In genomic region chr4:118297844-118298243, GRCm38 (mm10) we compare ENCODE assay signal across 11 mouse cellular contexts. TPM values are rescaled to one million over a fixed set of nuclear protein-coding genes. Genes with fewer than 3 reads are reported as not detected.
DNase-seq lines count a peak whose midpoint lies in the region; ATAC-seq and TF ChIP-seq lines count a peak whose summit lies in the region.
"Had no signal": no experiment of that assay in that cellular context is flagged by ENCODE, and none has a peak within 500 bp of the region (broad histone marks: within the 10 kb centered on the region; RNA-seq: fewer than 3 reads in every experiment).

No protein-coding gene starts in this region.

- no peak overlapping the region for H3K27ac ChIP-seq in heart, embryonic 11.5 days (ENCODE audit: low read depth, low read length)
- peak overlapping the region; percentile 39 for H3K27ac ChIP-seq in midbrain, embryonic 10.5 days (replicated peaks)
- H3K27ac ChIP-seq in midbrain, embryonic 15.5 days, result no peak overlapping the region
- H3K27ac ChIP-seq in hindbrain, embryonic 13.5 days, result 0 out of 2 replicates have a peak overlapping the region, but pooled peaks have one; percentile 30
- peak overlapping the region; percentile 46; the same call in 1 of the 2 replicates for H3K27ac ChIP-seq in neural tube, embryonic 11.5 days (ENCODE audit: low read depth, low read length)
- no peak overlapping the region for H3K27ac ChIP-seq in left cerebral cortex, adult 2 months
- H3K27ac ChIP-seq: layer of hippocampus, adult 2 months had no signal

- no peak overlapping the region for H3K9ac ChIP-seq in heart, embryonic 11.5 days (ENCODE audit: low read depth, low read length)
- H3K9ac ChIP-seq in midbrain, embryonic 15.5 days, result no peak overlapping the region
- no peak overlapping the region for H3K9ac ChIP-seq in hindbrain, embryonic 13.5 days
- no peak overlapping the region for H3K9ac ChIP-seq in neural tube, embryonic 11.5 days (ENCODE audit: low read length)

- TF ChIP-seq CTCF in left cerebral cortex, adult 2 months (IDR thresholded peaks at IDR 0.05), result no peak

- H3K4me3 ChIP-seq in heart, embryonic 11.5 days (ENCODE audit: low read depth, low read length), result no peak overlapping the region
- no peak overlapping the region for H3K4me3 ChIP-seq in midbrain, embryonic 10.5 days
- no peak overlapping the region for H3K4me3 ChIP-seq in midbrain, embryonic 15.5 days
- no peak overlapping the region for H3K4me3 ChIP-seq in hindbrain, embryonic 13.5 days
- H3K4me3 ChIP-seq in neural tube, embryonic 11.5 days (ENCODE audit: low read depth, low read length), result no peak overlapping the region
- no peak overlapping the region for H3K4me3 ChIP-seq in left cerebral cortex, adult 2 months
- H3K4me3 ChIP-seq: layer of hippocampus, adult 2 months had no signal

- H3K27me3 ChIP-seq in heart, embryonic 11.5 days (ENCODE audit: control insufficient read depth, insufficient read depth, low read length), result no peaks in the 10 kb centered on the region
- H3K27me3 ChIP-seq in midbrain, embryonic 10.5 days (ENCODE audit: low read depth, poor library complexity, severe bottlenecking), result peaks cover 33% of the 10 kb centered on the region
- no peaks in the 10 kb centered on the region for H3K27me3 ChIP-seq in midbrain, embryonic 15.5 days (replicated peaks)
- H3K27me3 ChIP-seq in hindbrain, embryonic 13.5 days, result no peaks in the 10 kb centered on the region; the same call in 1 of the 2 replicates
- H3K27me3 ChIP-seq in neural tube, embryonic 11.5 days (ENCODE audit: control insufficient read depth, insufficient read depth, low read length), result no peaks in the 10 kb centered on the region

- H3K4me2 ChIP-seq in heart, embryonic 11.5 days, result peak overlapping the region; percentile 31; the same call in 1 of the 2 replicates
- no peak overlapping the region for H3K4me2 ChIP-seq in midbrain, embryonic 15.5 days
- H3K4me2 ChIP-seq in hindbrain, embryonic 13.5 days, result no peak overlapping the region
- H3K4me2 ChIP-seq in neural tube, embryonic 11.5 days (ENCODE audit: low read depth), result 0 out of 2 replicates have a peak overlapping the region, but pooled peaks have one; percentile 6

- H3K4me1 ChIP-seq in heart, embryonic 11.5 days (ENCODE audit: control insufficient read depth, insufficient read depth, low read length), result peaks cover 12% of the 10 kb centered on the region; the same call in 1 of the 2 replicates
- peaks cover 37% of the 10 kb centered on the region for H3K4me1 ChIP-seq in midbrain, embryonic 10.5 days
- peaks cover 10% of the 10 kb centered on the region for H3K4me1 ChIP-seq in midbrain, embryonic 15.5 days
- peaks cover 33% of the 10 kb centered on the region for H3K4me1 ChIP-seq in hindbrain, embryonic 13.5 days (replicated peaks)
- H3K4me1 ChIP-seq in neural tube, embryonic 11.5 days (ENCODE audit: control insufficient read depth, insufficient read depth, low read length), result peaks cover 6% of the 10 kb centered on the region

- 12% methylated on average over 5 of the region's 5 CpGs for WGBS in heart, embryonic 11.5 days (ENCODE audit: insufficient replicate concordance)
- WGBS in midbrain, embryonic 10.5 days, result 12% methylated on average over 5 of the region's 5 CpGs
- 11% methylated on average over 5 of the region's 5 CpGs for WGBS in midbrain, embryonic 15.5 days
- 12% methylated on average over 5 of the region's 5 CpGs for WGBS in hindbrain, embryonic 13.5 days
- WGBS in neural tube, embryonic 11.5 days, result 7% methylated on average over 5 of the region's 5 CpGs

- no peaks in the 10 kb centered on the region for H3K9me3 ChIP-seq in heart, embryonic 11.5 days (replicated peaks; ENCODE audit: control insufficient read depth, low read length)
- H3K9me3 ChIP-seq in midbrain, embryonic 10.5 days (replicated peaks), result no peaks in the 10 kb centered on the region
- no peaks in the 10 kb centered on the region for H3K9me3 ChIP-seq in midbrain, embryonic 15.5 days
- no peaks in the 10 kb centered on the region for H3K9me3 ChIP-seq in hindbrain, embryonic 13.5 days
- H3K9me3 ChIP-seq in neural tube, embryonic 11.5 days (ENCODE audit: control insufficient read depth, low read length), result no peaks in the 10 kb centered on the region

- no peaks in the 10 kb centered on the region for H3K36me3 ChIP-seq in heart, embryonic 11.5 days (ENCODE audit: control insufficient read depth, insufficient read depth, low read length)
- no peaks in the 10 kb centered on the region for H3K36me3 ChIP-seq in midbrain, embryonic 10.5 days
- H3K36me3 ChIP-seq in midbrain, embryonic 15.5 days (replicated peaks), result no peaks in the 10 kb centered on the region
- H3K36me3 ChIP-seq in hindbrain, embryonic 13.5 days, result no peaks in the 10 kb centered on the region
- no peaks in the 10 kb centered on the region for H3K36me3 ChIP-seq in neural tube, embryonic 11.5 days (ENCODE audit: control insufficient read depth, insufficient read depth, low read length)

- DNase-seq in heart, postnatal 4 days, result no peak
- peak; percentile 45 for DNase-seq in midbrain, embryonic 10.5 days (ENCODE audit: low spot score)
- DNase-seq in neural tube, embryonic 11.5 days (ENCODE audit: low spot score), result peak; percentile 48
- DNase-seq in left cerebral cortex, adult 2 months (ENCODE audit: extremely low spot score in 1 of 2, low spot score in 2 of 2), result no peak
- DNase-seq in spleen, adult 18-20 months, result no peak
- DNase-seq: adrenal gland, postnatal 10 days; cerebellum, adult 9-11 months had no signal

- ATAC-seq in heart, embryonic 11.5 days (replicated peaks; ENCODE audit: insufficient number of reproducible peaks, low FRiP score, low TSS enrichment), result peak; percentile 32; the same call in 1 of the 2 replicates
- no peak; the same call in 1 of the 2 replicates for ATAC-seq in midbrain, embryonic 15.5 days (replicated peaks)
- no peak for ATAC-seq in hindbrain, embryonic 13.5 days (ENCODE audit: low FRiP score)
- peak; percentile 60 for ATAC-seq in neural tube, embryonic 11.5 days (ENCODE audit: insufficient read depth, low FRiP score, low TSS enrichment)

- intact Hi-C loops in left cerebral cortex, adult 2 months (cut with DNase I), result loop anchor here (10.0 kb wide), 1 partner anchor 593 kb away; no protein-coding TSS in a partner anchor

RNA-seq across cellular contexts. Expression of gene Ptprf, which starts 6.6 kb away (rescaled TPM):
- polyA plus RNA-seq in heart, embryonic 11.5 days (2014; fragmentation: Nextera tagmentation; extraction: Ambion mirVana), result 24.5 and 26.9 TPM in 2 replicates
- 10 to 100 TPM; 39.4 to 40.7 TPM for total RNA-seq in heart, postnatal 4 days (2021)
- 94.4 and 103 TPM in 2 replicates for polyA plus RNA-seq in midbrain, embryonic 10.5 days (2016; fragmentation: Nextera tagmentation; extraction: Ambion mirVana)
- 93.9 and 94.2 TPM in 2 replicates for polyA plus RNA-seq in midbrain, embryonic 15.5 days (2015; fragmentation: Nextera tagmentation; extraction: Ambion mirVana)
- polyA plus RNA-seq in hindbrain, embryonic 13.5 days (2015; fragmentation: Nextera tagmentation; extraction: Ambion mirVana), result 79.7 and 82.0 TPM in 2 replicates
- polyA plus RNA-seq in neural tube, embryonic 11.5 days (2014; fragmentation: Nextera tagmentation; extraction: Ambion mirVana), result 68.9 and 80.1 TPM in 2 replicates
- 100 to 1,000 TPM; 118 to 119 TPM for total RNA-seq in left cerebral cortex, adult 2 months (2021)

Comparison
In these comparisons a context has a peak if more than half of its experiments do, and no peak if none do; other contexts are left out.
1. H3K27ac ChIP-seq: peak in midbrain, embryonic 10.5 days (single experiment), hindbrain, embryonic 13.5 days (single experiment) and neural tube, embryonic 11.5 days (single experiment); none in heart, embryonic 11.5 days (single experiment), midbrain, embryonic 15.5 days (single experiment) and left cerebral cortex, adult 2 months (single experiment).
2. ATAC-seq: peak in heart, embryonic 11.5 days (single experiment) and neural tube, embryonic 11.5 days (single experiment); none in midbrain, embryonic 15.5 days (single experiment) and hindbrain, embryonic 13.5 days (single experiment).
3. H3K4me2 ChIP-seq: peak in heart, embryonic 11.5 days (single experiment) and neural tube, embryonic 11.5 days (single experiment); none in midbrain, embryonic 15.5 days (single experiment) and hindbrain, embryonic 13.5 days (single experiment).
4. DNase-seq: peak in midbrain, embryonic 10.5 days (single experiment) and neural tube, embryonic 11.5 days (single experiment); none in heart, postnatal 4 days (single experiment), left cerebral cortex, adult 2 months (0 of 2) and spleen, adult 18-20 months (0 of 2).